Mouse (Mus musculus): ENCODE data around the gene Tmem91. TPM values are rescaled to one million over a fixed set of nuclear protein-coding genes. Genes with fewer than 3 reads are reported as not detected.

Tmem91 gene
- polyA plus RNA-seq, 1 experiment, result not detected

DNA sequence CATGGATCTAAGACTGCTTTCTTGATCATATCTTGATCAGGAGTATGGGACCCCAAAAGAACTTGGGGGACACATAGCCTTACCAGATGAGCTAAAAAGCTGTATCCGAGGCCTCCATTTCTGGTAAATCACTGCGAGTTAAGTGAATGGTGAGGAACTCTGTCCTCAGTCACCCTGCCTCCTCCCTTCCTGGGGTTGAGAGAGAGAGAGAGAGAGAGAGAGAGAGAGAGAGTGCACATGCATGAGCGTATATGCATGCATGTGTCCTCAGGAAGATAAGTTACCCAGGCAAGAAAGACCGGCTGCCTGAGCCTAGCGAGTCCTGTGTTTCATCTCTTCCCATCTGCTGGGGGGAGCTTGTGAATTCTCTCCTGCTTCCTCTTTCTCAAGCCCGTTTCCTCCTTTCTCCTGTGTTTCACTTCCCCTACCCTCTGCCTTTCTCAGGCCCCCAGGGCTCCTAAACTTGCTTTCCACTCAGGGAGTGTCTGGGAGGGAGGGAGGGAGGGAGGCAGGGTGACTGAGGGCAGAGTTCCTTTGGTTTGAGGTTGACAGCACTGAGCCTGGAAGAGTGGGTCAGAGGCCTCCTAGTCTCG, 31.7 kb upstream of the Tmem91 start:
- H3K4me1 ChIP-seq (ENCODE audit: control insufficient read depth, insufficient read depth, insufficient read length, low read length), result peaks cover 49% of the 10 kb centered on the region
- H3K27ac ChIP-seq (replicated peaks; ENCODE audit: low read depth, low read length), result peak overlapping the region; percentile 97
- no peak overlapping the region for H3K4me3 ChIP-seq (ENCODE audit: insufficient read depth, low read depth, low read length)

DNA sequence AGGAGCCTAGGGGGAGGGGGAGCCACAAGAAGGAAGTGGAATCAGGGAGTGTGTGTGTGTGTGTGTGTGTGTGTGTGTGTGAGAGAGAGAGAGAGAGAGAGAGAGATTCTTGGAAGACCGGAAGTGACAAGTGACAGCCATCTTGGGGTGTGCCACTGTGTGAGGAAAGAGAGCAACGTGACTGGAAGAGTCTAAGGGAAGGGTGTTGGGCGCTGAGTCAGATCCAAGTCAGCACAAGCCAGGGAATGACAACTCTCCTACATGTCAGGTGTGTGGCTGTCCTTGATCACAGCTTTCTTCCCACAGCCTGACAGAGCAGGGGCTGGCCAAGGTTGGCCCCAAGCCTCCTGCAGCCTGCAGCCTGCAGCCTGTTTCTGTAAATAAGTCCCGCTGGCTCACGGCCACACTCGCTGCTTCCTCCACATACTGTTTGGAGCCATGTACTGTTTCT, 30.9 kb upstream of the Tmem91 start:
- H3K27ac ChIP-seq (replicated peaks; ENCODE audit: low read depth, low read length), result peak overlapping the region; percentile 97
- H3K4me1 ChIP-seq (ENCODE audit: control insufficient read depth, insufficient read depth, insufficient read length, low read length), result peaks cover 42% of the 10 kb centered on the region
- no peak overlapping the region for H3K4me3 ChIP-seq (ENCODE audit: insufficient read depth, low read depth, low read length)

DNA sequence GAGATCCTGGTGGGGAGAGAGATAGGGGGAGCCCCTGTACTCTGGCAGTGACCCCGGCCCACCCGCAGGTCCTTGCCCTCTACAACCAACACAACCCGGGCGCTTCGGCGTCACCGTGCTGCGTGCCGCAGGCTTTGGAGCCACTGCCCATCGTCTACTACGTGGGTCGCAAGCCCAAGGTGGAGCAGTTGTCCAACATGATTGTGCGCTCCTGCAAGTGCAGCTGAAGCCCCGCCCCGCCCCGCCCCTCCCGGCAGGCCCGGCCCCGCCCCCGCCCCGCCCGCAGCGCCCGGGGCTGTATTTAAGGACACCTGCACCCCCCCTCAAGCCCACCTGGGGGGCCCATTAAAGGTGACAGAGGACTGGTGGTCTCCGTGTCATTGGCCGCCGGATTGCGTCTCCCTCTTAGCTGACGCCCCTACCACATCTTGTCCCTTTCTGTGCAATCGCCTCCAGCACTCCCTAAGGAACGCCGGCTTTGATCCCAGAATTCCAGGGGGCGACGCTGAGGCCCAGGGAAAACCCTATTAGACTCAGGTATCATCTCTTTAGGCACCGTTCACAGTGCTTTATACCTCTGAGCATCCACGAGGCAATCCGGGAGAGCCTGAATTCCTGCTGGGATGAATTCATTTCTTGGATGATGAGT, 29.9 kb upstream of the Tmem91 start:
- peaks cover 37% of the 10 kb centered on the region for H3K4me1 ChIP-seq (ENCODE audit: control insufficient read depth, insufficient read depth, insufficient read length, low read length)
- no peak overlapping the region; the same call in 1 of the 2 replicates for H3K4me3 ChIP-seq (ENCODE audit: insufficient read depth, low read depth, low read length)
- peak overlapping the region; percentile 97; the same call in 1 of the 2 replicates for H3K27ac ChIP-seq (replicated peaks; ENCODE audit: low read depth, low read length)

DNA sequence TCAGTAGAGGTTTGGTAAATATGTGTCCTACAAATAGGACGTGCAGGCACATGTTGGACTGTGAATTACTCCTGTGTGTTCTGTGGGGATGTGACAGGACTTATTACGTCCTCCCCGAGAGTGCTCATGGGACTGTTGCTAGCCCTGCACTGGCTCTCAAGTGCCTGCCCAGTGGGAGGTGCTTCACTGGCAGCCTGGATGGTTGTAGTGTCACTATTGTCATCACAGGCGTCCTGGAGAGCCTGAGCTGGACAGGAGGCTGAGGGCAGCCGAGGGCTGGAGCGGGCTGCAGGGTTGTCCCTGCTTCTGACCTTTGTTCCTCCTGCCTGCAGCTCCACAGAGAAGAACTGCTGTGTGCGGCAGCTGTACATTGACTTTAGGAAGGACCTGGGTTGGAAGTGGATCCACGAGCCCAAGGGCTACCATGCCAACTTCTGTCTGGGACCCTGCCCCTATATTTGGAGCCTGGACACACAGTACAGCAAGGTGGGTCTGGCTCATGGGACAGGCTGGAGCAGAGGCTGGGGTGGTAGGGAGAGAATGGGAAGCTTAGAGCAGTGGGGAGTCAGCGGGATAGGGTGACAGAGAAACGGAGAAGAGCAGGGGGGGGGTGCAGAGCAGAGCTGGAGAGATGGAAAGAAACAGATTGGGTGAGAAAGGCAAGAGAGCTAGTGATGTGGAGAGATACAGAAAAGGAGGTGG, 29.0 kb upstream of the Tmem91 start:
- peaks cover 37% of the 10 kb centered on the region for H3K4me1 ChIP-seq (ENCODE audit: control insufficient read depth, insufficient read depth, insufficient read length, low read length)
- H3K4me3 ChIP-seq (ENCODE audit: insufficient read depth, low read depth, low read length), result no peak overlapping the region
- H3K27ac ChIP-seq (replicated peaks; ENCODE audit: low read depth, low read length), result peak overlapping the region; percentile 50

DNA sequence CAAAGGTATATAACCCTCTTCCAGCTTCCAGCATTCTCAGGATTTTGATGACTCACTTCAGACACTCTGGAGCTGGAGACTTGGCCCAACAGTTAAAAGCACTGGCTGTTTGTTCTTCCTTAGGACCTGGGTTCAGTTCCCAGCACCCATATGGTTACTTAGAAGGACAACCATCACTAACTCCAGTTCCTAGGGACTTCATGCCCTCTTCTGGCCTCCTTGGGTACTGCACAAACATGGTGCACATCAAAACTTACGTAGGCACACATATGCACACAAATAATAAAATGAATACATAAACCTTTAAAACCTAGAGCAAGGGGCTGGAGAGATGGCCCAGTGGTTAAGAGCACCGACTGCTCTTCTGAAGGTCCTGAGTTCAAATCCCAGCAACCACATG, 27.4 kb upstream of the Tmem91 start:
- H3K27ac ChIP-seq (replicated peaks; ENCODE audit: low read depth, low read length), result no peak overlapping the region
- H3K4me3 ChIP-seq (ENCODE audit: insufficient read depth, low read depth, low read length), result no peak overlapping the region
- H3K4me1 ChIP-seq (ENCODE audit: control insufficient read depth, insufficient read depth, insufficient read length, low read length), result peaks cover 31% of the 10 kb centered on the region

DNA sequence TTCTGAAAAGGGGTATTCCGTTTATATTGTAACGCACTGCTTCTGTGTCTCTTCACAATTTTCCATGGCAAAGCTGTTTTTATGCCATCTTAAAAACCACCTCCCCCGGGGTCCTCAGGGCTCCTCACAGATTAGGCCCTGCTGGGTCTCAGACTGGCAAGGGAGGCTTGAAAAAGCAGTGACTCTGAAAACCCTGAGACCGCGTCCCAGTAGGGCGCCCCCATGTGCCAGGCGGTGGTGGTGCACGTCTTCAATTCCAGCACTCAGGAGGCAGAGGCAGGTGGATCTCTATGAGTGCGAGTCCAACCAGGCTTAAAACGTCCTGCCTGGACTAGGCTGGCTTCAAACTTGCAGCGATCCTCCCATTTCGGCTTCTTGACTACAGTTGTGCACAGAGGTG, 25.8 kb upstream of the Tmem91 start:
- Histone ChIP-seq H3K4me1 (ENCODE audit: control insufficient read depth, insufficient read depth, insufficient read length, low read length) (peaks cover 17% of the 10 kb centered on the region), H3K4me3 (ENCODE audit: insufficient read depth, low read depth, low read length) (no peak overlapping the region), H3K27ac (replicated peaks; ENCODE audit: low read depth, low read length) (no peak overlapping the region)

DNA sequence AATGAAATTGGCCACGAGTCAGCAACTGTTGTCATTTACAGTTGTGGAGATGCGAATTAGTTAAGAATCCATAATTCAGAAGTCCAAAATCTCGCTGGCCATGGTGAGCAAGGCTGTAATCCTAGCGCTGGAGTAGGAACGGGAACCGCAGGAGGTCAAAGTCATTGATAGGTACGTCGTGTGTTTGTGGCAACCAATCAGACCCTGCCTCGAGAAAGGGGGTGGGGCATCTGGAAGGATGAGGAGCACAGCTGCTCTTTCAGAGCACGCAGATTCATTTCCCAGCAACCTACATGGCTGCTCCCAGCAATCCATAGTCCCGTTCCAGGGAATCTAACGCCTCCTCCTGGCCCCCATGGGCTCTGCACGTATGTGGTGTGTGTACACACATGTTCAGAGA, 24.9 kb upstream of the Tmem91 start:
- Histone ChIP-seq H3K4me3 (ENCODE audit: insufficient read depth, low read depth, low read length) (no peak overlapping the region), H3K4me1 (ENCODE audit: control insufficient read depth, insufficient read depth, insufficient read length, low read length) (peaks cover 9% of the 10 kb centered on the region; the same call in 1 of the 2 replicates), H3K27ac (replicated peaks; ENCODE audit: low read depth, low read length) (no peak overlapping the region)

DNA sequence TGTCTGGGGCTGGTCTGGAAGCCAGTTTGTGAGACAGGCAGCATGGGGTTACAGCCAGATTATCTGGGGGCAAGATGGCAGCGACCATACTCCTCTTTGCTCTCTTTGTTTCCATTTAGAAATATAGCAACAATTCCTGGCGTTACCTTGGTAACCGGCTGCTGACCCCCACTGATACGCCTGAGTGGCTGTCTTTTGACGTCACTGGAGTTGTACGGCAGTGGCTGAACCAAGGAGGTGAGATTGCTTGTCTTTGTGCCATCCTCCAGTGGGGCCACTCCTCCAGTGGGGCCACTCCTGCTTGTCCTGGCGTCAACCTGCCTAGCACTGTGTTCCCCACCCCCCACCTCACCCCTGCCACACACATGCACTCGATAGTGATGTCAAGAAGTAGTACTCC, 19.1 kb upstream of the Tmem91 start:
- H3K4me1 ChIP-seq (ENCODE audit: control insufficient read depth, insufficient read depth, insufficient read length, low read length), result no peaks in the 10 kb centered on the region
- no peak overlapping the region for H3K27ac ChIP-seq (replicated peaks; ENCODE audit: low read depth, low read length)
- H3K4me3 ChIP-seq (ENCODE audit: insufficient read depth, low read depth, low read length), result no peak overlapping the region

DNA sequence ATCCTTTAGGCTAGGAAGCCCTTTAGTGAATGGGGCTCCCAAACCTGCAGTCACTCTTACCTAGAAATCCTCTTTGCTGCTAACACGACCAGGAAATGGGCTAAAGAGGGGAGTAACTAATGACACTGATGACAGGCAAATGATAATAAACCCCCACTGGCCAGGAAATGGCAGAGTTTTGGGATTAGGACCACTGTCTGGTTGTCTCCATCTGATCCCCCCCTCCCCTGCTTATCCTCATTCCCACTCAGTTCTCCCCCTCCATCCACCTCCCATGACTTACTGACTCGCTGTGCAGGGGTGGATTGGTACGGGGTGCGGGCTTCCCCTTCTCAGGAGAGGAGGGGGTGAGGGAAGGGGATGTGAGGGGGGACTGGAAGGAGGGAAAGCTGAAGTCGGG, 15.1 kb upstream of the Tmem91 start:
- Histone ChIP-seq H3K27ac (replicated peaks; ENCODE audit: low read depth, low read length) (peak overlapping the region; percentile 81), H3K4me1 (ENCODE audit: control insufficient read depth, insufficient read depth, insufficient read length, low read length) (0 out of 2 replicates have a peak, but pooled peaks cover 4% of the 10 kb centered on the region), H3K4me3 (ENCODE audit: insufficient read depth, low read depth, low read length) (peak overlapping the region; percentile 87)

DNA sequence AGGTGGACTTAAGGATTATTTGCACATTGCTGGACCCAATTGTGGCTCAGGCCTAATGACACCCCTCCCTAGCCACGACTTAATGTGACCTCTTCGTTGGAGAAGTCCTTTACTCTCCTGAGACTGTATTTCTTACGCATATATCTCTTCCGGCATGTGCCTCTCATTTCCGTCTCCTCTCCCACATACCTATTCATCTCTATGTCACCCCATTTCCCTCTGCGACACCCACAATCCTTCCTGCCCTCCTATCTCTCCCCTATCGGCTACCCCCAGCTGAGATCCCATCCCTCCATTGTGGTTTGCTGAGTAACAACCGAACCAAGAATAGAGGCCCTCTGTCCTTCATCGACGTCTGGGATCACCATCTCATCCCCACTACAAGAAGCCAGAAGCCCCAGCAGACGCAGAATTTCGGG, 14.6 kb upstream of the Tmem91 start:
- 0 out of 2 replicates have a peak, but pooled peaks cover 4% of the 10 kb centered on the region for H3K4me1 ChIP-seq (ENCODE audit: control insufficient read depth, insufficient read depth, insufficient read length, low read length)
- peak overlapping the region; percentile 87 for H3K4me3 ChIP-seq (ENCODE audit: insufficient read depth, low read depth, low read length)
- peak overlapping the region; percentile 81 for H3K27ac ChIP-seq (replicated peaks; ENCODE audit: low read depth, low read length)

DNA sequence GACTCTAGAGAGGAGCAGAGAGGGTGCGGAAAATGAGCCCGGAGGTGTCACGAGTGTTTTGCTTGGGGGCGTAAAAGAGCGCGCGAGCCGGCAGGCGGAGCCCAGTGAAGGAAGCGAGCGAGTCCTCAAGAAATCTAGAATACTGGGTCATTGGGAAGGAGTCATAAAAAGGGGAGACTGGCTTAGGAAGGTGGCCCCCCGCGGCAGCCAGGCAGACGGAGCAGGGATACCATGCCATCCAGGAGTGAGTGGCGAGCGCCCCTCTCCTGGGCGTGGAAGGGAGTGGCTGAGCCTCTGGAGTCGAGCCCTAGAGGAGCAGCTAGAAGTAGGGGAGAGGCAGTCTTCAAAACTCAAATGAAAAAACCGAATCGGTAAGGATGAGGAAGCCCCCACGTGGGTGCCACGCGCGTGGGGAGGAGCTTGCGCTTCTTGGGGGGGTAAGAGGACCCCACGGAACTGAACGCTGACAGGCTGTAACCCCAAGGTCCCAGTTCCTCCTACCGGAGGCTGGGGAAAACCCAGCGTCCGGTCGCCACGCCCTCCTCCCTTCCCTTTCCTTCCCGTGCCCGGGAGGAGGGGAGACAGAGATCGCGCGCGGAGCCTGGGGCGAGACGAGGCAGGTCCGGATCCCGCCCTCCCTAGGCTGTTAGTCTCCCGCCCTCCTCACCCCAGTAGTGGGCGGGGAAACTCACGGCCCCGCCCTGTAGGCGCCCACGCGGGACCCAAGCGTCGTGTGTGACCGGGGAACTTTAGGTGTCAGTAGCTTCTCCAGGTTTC, 14.0 kb upstream of the Tmem91 start:
- peak overlapping the region; percentile 89 for H3K27ac ChIP-seq (replicated peaks; ENCODE audit: low read depth, low read length)
- peak overlapping the region; percentile 87 for H3K4me3 ChIP-seq (ENCODE audit: insufficient read depth, low read depth, low read length)
- 0 out of 2 replicates have a peak, but pooled peaks cover 4% of the 10 kb centered on the region for H3K4me1 ChIP-seq (ENCODE audit: control insufficient read depth, insufficient read depth, insufficient read length, low read length)

DNA sequence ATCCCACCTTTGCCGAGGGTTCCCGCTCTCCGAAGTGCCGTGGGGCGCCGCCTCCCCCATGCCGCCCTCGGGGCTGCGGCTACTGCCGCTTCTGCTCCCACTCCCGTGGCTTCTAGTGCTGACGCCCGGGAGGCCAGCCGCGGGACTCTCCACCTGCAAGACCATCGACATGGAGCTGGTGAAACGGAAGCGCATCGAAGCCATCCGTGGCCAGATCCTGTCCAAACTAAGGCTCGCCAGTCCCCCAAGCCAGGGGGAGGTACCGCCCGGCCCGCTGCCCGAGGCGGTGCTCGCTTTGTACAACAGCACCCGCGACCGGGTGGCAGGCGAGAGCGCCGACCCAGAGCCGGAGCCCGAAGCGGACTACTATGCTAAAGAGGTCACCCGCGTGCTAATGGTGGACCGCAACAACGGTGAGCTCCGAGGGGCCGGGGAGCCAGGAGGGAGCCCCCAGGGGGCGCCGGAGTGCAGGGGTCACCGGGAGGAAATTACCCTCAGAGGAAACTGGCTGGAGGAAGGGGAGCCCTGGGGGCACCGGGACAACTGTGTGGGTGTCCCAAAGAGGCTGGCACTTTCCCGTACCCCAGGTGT, 12.9 kb upstream of the Tmem91 start:
- peak overlapping the region; percentile 89 for H3K27ac ChIP-seq (replicated peaks; ENCODE audit: low read depth, low read length)
- H3K4me1 ChIP-seq (ENCODE audit: control insufficient read depth, insufficient read depth, insufficient read length, low read length), result 0 out of 2 replicates have a peak, but pooled peaks cover 4% of the 10 kb centered on the region
- H3K4me3 ChIP-seq (ENCODE audit: insufficient read depth, low read depth, low read length), result peak overlapping the region; percentile 87

DNA sequence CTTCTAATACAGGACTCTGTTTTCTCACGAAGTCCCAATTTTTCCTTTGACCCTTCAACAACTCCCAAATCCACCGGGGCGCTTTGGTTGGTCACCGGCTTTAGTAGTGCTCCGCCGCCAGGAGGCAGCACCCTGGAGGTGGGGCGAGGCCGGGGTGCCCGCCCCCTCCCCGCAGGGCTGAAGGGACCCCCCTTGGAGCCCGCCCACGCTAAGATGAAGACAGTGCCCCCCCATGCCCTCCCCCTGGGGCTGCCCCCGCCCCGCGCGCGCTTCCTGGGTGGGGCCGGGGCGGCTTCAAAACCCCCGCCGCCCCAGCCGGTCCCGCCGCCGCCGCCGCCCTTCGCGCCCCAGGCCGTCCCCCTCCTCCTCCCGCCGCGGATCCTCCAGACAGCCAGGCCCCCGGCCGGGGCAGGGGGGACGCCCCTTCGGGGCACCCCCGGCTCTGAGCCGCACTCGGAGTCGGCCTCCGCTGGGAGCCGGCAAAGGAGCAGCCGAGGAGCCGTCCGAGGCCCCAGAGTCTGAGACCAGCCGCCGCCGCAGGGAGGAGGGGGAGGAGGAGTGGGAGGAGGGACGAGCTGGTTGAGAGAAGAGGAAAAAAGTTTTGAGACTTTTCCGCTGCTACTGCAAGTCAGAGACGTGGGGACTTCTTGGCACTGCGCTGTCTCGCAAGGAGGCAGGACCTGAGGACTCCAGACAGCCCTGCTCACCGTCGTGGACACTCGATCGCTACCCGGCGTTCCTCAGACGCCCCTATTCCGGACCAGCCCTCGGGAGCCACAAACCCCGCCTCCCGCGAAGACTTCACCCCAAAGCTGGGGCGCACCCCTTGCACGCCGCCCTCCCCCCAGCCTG, 11.9 kb upstream of the Tmem91 start, which contains the start of gene Tgfb1:
Gene Tgfb1, plus strand, starts transcription at position 323 of the 852 bp plus-strand sequence.
- peak within 1 kb of the TSS; percentile 87 for H3K4me3 ChIP-seq (ENCODE audit: insufficient read depth, low read depth, low read length)
- H3K4me1 ChIP-seq (ENCODE audit: control insufficient read depth, insufficient read depth, insufficient read length, low read length), result 0 out of 2 replicates have a peak, but pooled peaks cover 4% of the 10 kb centered on the region
- peak within 1 kb of the TSS; percentile 89 for H3K27ac ChIP-seq (replicated peaks; ENCODE audit: low read depth, low read length)

All from brown adipose tissue, adult 24 weeks (tissue).